Mouse (Mus musculus): Measurements from ENCODE around the gene Senp2. TPM values are rescaled to one million over a fixed set of nuclear protein-coding genes. Genes with fewer than 3 reads are reported as not detected.
A peak's percentile ranks its signal among the peaks of the same experiment; 100 is the strongest.
"Not testable (repeated sequence)": the region's sequence is repeated elsewhere in the genome, so short reads cannot be mapped to it uniquely, and the experiment has no call there.

Gene Senp2
- 49.2 and 53.3 TPM in 2 replicates for polyA plus RNA-seq (2015; fragmentation: Nextera tagmentation; extraction: Ambion mirVana)

- Histone ChIP-seq H3K4me3 (peak within 1 kb of the TSS; percentile 75), H3K4me2 (replicated peaks) (peak within 1 kb of the TSS; percentile 69), H3K27ac (replicated peaks) (peak within 1 kb of the TSS; percentile 59), H3K27me3 (no peaks in the 10 kb centered on the region), H3K9me3 (no peaks in the 10 kb centered on the region), H3K9ac (replicated peaks) (peak within 1 kb of the TSS; percentile 79), H3K36me3 (no peaks in the 10 kb centered on the region), H3K4me1 (peaks cover 23% of the 10 kb centered on the region)
- WGBS, result under 1% methylated on average over 45 of the region's 45 CpGs
- peak; percentile 100 for ATAC-seq (replicated peaks)
Measured at GRCm38 (mm10) chr16:22009099-22009584, at the start of gene Senp2. Senp2 (plus strand) TSS chr16:22009484.

- no peak for ATAC-seq (replicated peaks)
- WGBS, result 81% methylated on average over 3 of the region's 3 CpGs
- no peak overlapping the region for H3K4me2 ChIP-seq (replicated peaks)
Measured at GRCm38 (mm10) chr16:21965576-21965975, 43.7 kb upstream of the Senp2 start.

GRCm38 (mm10) chr16:21969874-21970273 is 39.4 kb upstream of the Senp2 start:
- Histone ChIP-seq H3K4me1 (no peaks in the 10 kb centered on the region), H3K4me3 (no peak overlapping the region), H3K27me3 (no peaks in the 10 kb centered on the region), H3K9ac (replicated peaks) (no peak overlapping the region), H3K27ac (replicated peaks) (no peak overlapping the region), H3K4me2 (replicated peaks) (no peak overlapping the region), H3K9me3 (no peaks in the 10 kb centered on the region), H3K36me3 (no peaks in the 10 kb centered on the region)
- WGBS, result 79% methylated on average over 5 of the region's 5 CpGs
- no peak for ATAC-seq (replicated peaks)

More at GRCm38 (mm10) chr16:21965576-21965975, 43.7 kb upstream of the Senp2 start:
- H3K9ac ChIP-seq (replicated peaks), result no peak overlapping the region
- no peaks in the 10 kb centered on the region for H3K4me1 ChIP-seq
- H3K9me3 ChIP-seq, result no peaks in the 10 kb centered on the region
- H3K4me3 ChIP-seq, result no peak overlapping the region
- no peaks in the 10 kb centered on the region for H3K27me3 ChIP-seq
- no peak overlapping the region for H3K27ac ChIP-seq (replicated peaks)
- H3K36me3 ChIP-seq, result no peaks in the 10 kb centered on the region

- H3K9me3 ChIP-seq, result no peaks in the 10 kb centered on the region
- H3K4me2 ChIP-seq (replicated peaks), result no peak overlapping the region
- H3K9ac ChIP-seq (replicated peaks), result no peak overlapping the region
- 90% methylated on average over 6 of the region's 6 CpGs for WGBS
- no peaks in the 10 kb centered on the region for H3K27me3 ChIP-seq
- no peaks in the 10 kb centered on the region for H3K4me1 ChIP-seq
- no peak for ATAC-seq (replicated peaks)
- H3K27ac ChIP-seq (replicated peaks), result no peak overlapping the region
- H3K36me3 ChIP-seq, result no peaks in the 10 kb centered on the region
- no peak overlapping the region for H3K4me3 ChIP-seq
Measured at GRCm38 (mm10) chr16:21970536-21970935, 38.7 kb upstream of the Senp2 start.

- H3K4me3 ChIP-seq, result no peak overlapping the region
- no peak overlapping the region for H3K4me2 ChIP-seq (replicated peaks)
- H3K4me1 ChIP-seq, result peaks cover 6% of the 10 kb centered on the region; the same call in 1 of the 2 replicates
- WGBS, result 56% methylated on average over 4 of the region's 4 CpGs
- no peaks in the 10 kb centered on the region for H3K36me3 ChIP-seq
- ATAC-seq (replicated peaks), result no peak
- no peaks in the 10 kb centered on the region for H3K9me3 ChIP-seq
- H3K27me3 ChIP-seq, result no peaks in the 10 kb centered on the region
- no peak overlapping the region for H3K27ac ChIP-seq (replicated peaks)
- H3K9ac ChIP-seq (replicated peaks), result no peak overlapping the region
Measured at GRCm38 (mm10) chr16:21971446-21971845, 37.8 kb upstream of the Senp2 start.

GRCm38 (mm10) chr16:21976203-21976602 is 33.1 kb upstream of the Senp2 start:
- Histone ChIP-seq H3K4me2 (replicated peaks) (peak overlapping the region; percentile 20), H3K9me3 (no peaks in the 10 kb centered on the region), H3K27me3 (no peaks in the 10 kb centered on the region), H3K27ac (replicated peaks) (no peak overlapping the region), H3K9ac (replicated peaks) (no peak overlapping the region), H3K4me3 (no peak overlapping the region), H3K36me3 (no peaks in the 10 kb centered on the region), H3K4me1 (peaks cover 6% of the 10 kb centered on the region; the same call in 1 of the 2 replicates)
- WGBS, result 2% methylated on average over 16 of the region's 16 CpGs
- ATAC-seq (replicated peaks), result no peak

- H3K9me3 ChIP-seq, result no peaks in the 10 kb centered on the region
- no peak overlapping the region for H3K9ac ChIP-seq (replicated peaks)
- H3K4me1 ChIP-seq, result peaks cover 6% of the 10 kb centered on the region; the same call in 1 of the 2 replicates
- no peak overlapping the region for H3K4me3 ChIP-seq
- H3K27me3 ChIP-seq, result no peaks in the 10 kb centered on the region
- H3K4me2 ChIP-seq (replicated peaks), result no peak overlapping the region
- ATAC-seq (replicated peaks), result no peak
- WGBS, result 80% methylated on average over 5 of the region's 5 CpGs
- no peak overlapping the region for H3K27ac ChIP-seq (replicated peaks)
- H3K36me3 ChIP-seq, result no peaks in the 10 kb centered on the region
Measured at GRCm38 (mm10) chr16:21977347-21977746, 31.9 kb upstream of the Senp2 start.

GRCm38 (mm10) chr16:21983146-21983545 is 26.1 kb upstream of the Senp2 start:
- 94% methylated on average over 9 of the region's 9 CpGs for WGBS
- Histone ChIP-seq H3K9me3 (no peaks in the 10 kb centered on the region), H3K27ac (replicated peaks) (no peak overlapping the region), H3K4me3 (no peak overlapping the region), H3K9ac (replicated peaks) (no peak overlapping the region), H3K36me3 (no peaks in the 10 kb centered on the region), H3K27me3 (no peaks in the 10 kb centered on the region), H3K4me1 (no peaks in the 10 kb centered on the region), H3K4me2 (replicated peaks) (no peak overlapping the region)
- no peak for ATAC-seq (replicated peaks)

GRCm38 (mm10) chr16:21983581-21983980 is 25.7 kb upstream of the Senp2 start:
- Histone ChIP-seq H3K27ac (replicated peaks) (no peak overlapping the region), H3K9ac (replicated peaks) (no peak overlapping the region), H3K36me3 (no peaks in the 10 kb centered on the region), H3K9me3 (no peaks in the 10 kb centered on the region), H3K4me3 (no peak overlapping the region), H3K4me1 (no peaks in the 10 kb centered on the region), H3K4me2 (replicated peaks) (no peak overlapping the region), H3K27me3 (no peaks in the 10 kb centered on the region)
- ATAC-seq (replicated peaks), result no peak
- 94% methylated on average over 4 of the region's 4 CpGs for WGBS

GRCm38 (mm10) chr16:21984091-21984490 is 25.2 kb upstream of the Senp2 start:
- Histone ChIP-seq H3K9me3 (no peaks in the 10 kb centered on the region), H3K36me3 (no peaks in the 10 kb centered on the region), H3K4me2 (replicated peaks) (no peak overlapping the region), H3K4me3 (no peak overlapping the region), H3K27ac (replicated peaks) (no peak overlapping the region), H3K27me3 (no peaks in the 10 kb centered on the region), H3K4me1 (no peaks in the 10 kb centered on the region), H3K9ac (replicated peaks) (no peak overlapping the region)
- no peak for ATAC-seq (replicated peaks)
- WGBS, result 87% methylated on average over 12 of the region's 12 CpGs

- H3K4me3 ChIP-seq, result no peak overlapping the region
- no peaks in the 10 kb centered on the region for H3K27me3 ChIP-seq
- H3K9me3 ChIP-seq, result no peaks in the 10 kb centered on the region
- ATAC-seq (replicated peaks), result no peak
- H3K27ac ChIP-seq (replicated peaks), result no peak overlapping the region
- no peaks in the 10 kb centered on the region for H3K4me1 ChIP-seq
- no peak overlapping the region for H3K4me2 ChIP-seq (replicated peaks)
- H3K36me3 ChIP-seq, result no peaks in the 10 kb centered on the region
- WGBS, result 55% methylated on average over 3 of the region's 3 CpGs
- H3K9ac ChIP-seq (replicated peaks), result no peak overlapping the region
Measured at GRCm38 (mm10) chr16:21986191-21986590, 23.1 kb upstream of the Senp2 start.

- Histone ChIP-seq H3K9ac (replicated peaks) (no peak overlapping the region), H3K4me1 (no peaks in the 10 kb centered on the region), H3K27me3 (no peaks in the 10 kb centered on the region), H3K4me2 (replicated peaks) (no peak overlapping the region), H3K9me3 (no peaks in the 10 kb centered on the region), H3K27ac (replicated peaks) (no peak overlapping the region), H3K4me3 (no peak overlapping the region), H3K36me3 (no peaks in the 10 kb centered on the region)
- 77% methylated on average over 5 of the region's 5 CpGs for whole genome bisulfite sequencing
- no peak for ATAC-seq (replicated peaks)
Measured at GRCm38 (mm10) chr16:21987956-21988355, 21.3 kb upstream of the Senp2 start.

- not testable (repeated sequence) for H3K4me3 ChIP-seq; H3K4me2 ChIP-seq (replicated peaks); H3K36me3 ChIP-seq; H3K4me1 ChIP-seq; ATAC-seq (replicated peaks); H3K9me3 ChIP-seq; H3K27ac ChIP-seq (replicated peaks); H3K9ac ChIP-seq (replicated peaks); H3K27me3 ChIP-seq
Measured at GRCm38 (mm10) chr16:21990893-21991292, 18.4 kb upstream of the Senp2 start.
